Mouse (Mus musculus): ENCODE measurements at regions not wholly inside any gene's neighbourhood (a gene's known extent, or its start where the extent isn't known, plus 50 kb on each side); places are given as distances from the start of the nearest gene placed in this dataset.

- no peak for DNase-seq (ENCODE audit: low read depth, low spot score)
- Histone ChIP-seq H3K27ac (ENCODE audit: control insufficient read depth, low read depth, low read length) (no peak overlapping the region), H3K36me3 (ENCODE audit: control insufficient read depth in 1 of 2, insufficient read depth in 2 of 2, low read length in 2 of 2) (no peaks in the 10 kb centered on the region), H3K4me3 (ENCODE audit: control insufficient read depth in 1 of 2, insufficient read depth in 1 of 2, low read depth in 2 of 2, low read length in 2 of 2) (no peak overlapping the region), H3K4me1 (ENCODE audit: control insufficient read depth in 1 of 2, insufficient read depth in 2 of 2, low read length in 2 of 2) (no peaks in the 10 kb centered on the region), H3K9ac (ENCODE audit: control insufficient read depth, low read depth, low read length, poor library complexity, severe bottlenecking) (no peak overlapping the region), H3K27me3 (ENCODE audit: control insufficient read depth in 1 of 2, insufficient read depth in 2 of 2, low read length in 2 of 2) (no peaks in the 10 kb centered on the region), H3K79me2 (ENCODE audit: control insufficient read depth, insufficient read depth, low read length, poor library complexity) (no peaks in the 10 kb centered on the region), H3K9me3 (replicated peaks; ENCODE audit: insufficient read depth, low read length) (no peaks in the 10 kb centered on the region)
- TF ChIP-seq MAX (IDR thresholded peaks at IDR 0.05; ENCODE audit: low read length) (no peak), ZKSCAN1 (IDR thresholded peaks at IDR 0.05; ENCODE audit: low read depth, low read length) (no peak), TBP (IDR thresholded peaks at IDR 0.05; ENCODE audit: low read depth, low read length) (no peak), SIN3A (IDR thresholded peaks at IDR 0.05; ENCODE audit: low read length) (no peak), ZMIZ1 (IDR thresholded peaks at IDR 0.05; ENCODE audit: low read depth, low read length) (no peak), HCFC1 (IDR thresholded peaks at IDR 0.05; ENCODE audit: low read depth, low read length) (no peak), CTCF (IDR thresholded peaks at IDR 0.05 in 2 of 3, conservative IDR thresholded peaks at IDR 0.05 in 1 of 3; ENCODE audit: control insufficient read depth in 1 of 3, insufficient read depth in 1 of 3, low read depth in 2 of 3, low read length in 3 of 3, poor library complexity in 1 of 3, severe bottlenecking in 1 of 3) (no peak), MEF2A (IDR thresholded peaks at IDR 0.05; ENCODE audit: extremely low read depth, insufficient replicate concordance, low read depth, low read length, poor library complexity, severe bottlenecking) (no peak), RAD21 (IDR thresholded peaks at IDR 0.05; ENCODE audit: low read depth, low read length) (no peak), POLR2A (IDR thresholded peaks at IDR 0.05; ENCODE audit: control insufficient read depth in 1 of 2, insufficient read depth in 1 of 2, low read depth in 1 of 2, low read length in 2 of 2, poor library complexity in 1 of 2) (no peak), RCOR1 (IDR thresholded peaks at IDR 0.05; ENCODE audit: low read depth, low read length) (no peak), ZNF384 (IDR thresholded peaks at IDR 0.05; ENCODE audit: low read depth, low read length) (no peak), NELFE (IDR thresholded peaks at IDR 0.05; ENCODE audit: low read depth, low read length) (no peak), MYC (IDR thresholded peaks at IDR 0.05; ENCODE audit: low read depth, low read length) (no peak), MYB (IDR thresholded peaks at IDR 0.05; ENCODE audit: low read depth, low read length) (no peak), USF1 (IDR thresholded peaks at IDR 0.05; ENCODE audit: low read depth, low read length) (no peak)
Observed at GRCm38 (mm10) chr2:148255662-148256061, 139.5 kb upstream of the Sstr4 start.

GRCm38 (mm10) chr2:148264111-148264730, 130.9 kb upstream of the Sstr4 start:
- DNase-seq (ENCODE audit: low read depth, low spot score): no peak
- Histone ChIP-seq H3K4me1 (ENCODE audit: control insufficient read depth in 1 of 2, insufficient read depth in 2 of 2, low read length in 2 of 2) (no peaks in the 10 kb centered on the region), H3K9me3 (replicated peaks; ENCODE audit: insufficient read depth, low read length) (no peaks in the 10 kb centered on the region), H3K36me3 (ENCODE audit: control insufficient read depth in 1 of 2, insufficient read depth in 2 of 2, low read length in 2 of 2) (no peaks in the 10 kb centered on the region), H3K9ac (ENCODE audit: control insufficient read depth, low read depth, low read length, poor library complexity, severe bottlenecking) (no peak overlapping the region), H3K27ac (ENCODE audit: control insufficient read depth, low read depth, low read length) (no peak overlapping the region), H3K79me2 (ENCODE audit: control insufficient read depth, insufficient read depth, low read length, poor library complexity) (no peaks in the 10 kb centered on the region), H3K27me3 (ENCODE audit: control insufficient read depth in 1 of 2, insufficient read depth in 2 of 2, low read length in 2 of 2) (no peaks in the 10 kb centered on the region), H3K4me3 (ENCODE audit: control insufficient read depth in 1 of 2, insufficient read depth in 1 of 2, low read depth in 2 of 2, low read length in 2 of 2) (no peak overlapping the region)
- TF ChIP-seq POLR2A (IDR thresholded peaks at IDR 0.05; ENCODE audit: control insufficient read depth in 1 of 2, insufficient read depth in 1 of 2, low read depth in 1 of 2, low read length in 2 of 2, poor library complexity in 1 of 2): no peak
- TF ChIP-seq USF1 (IDR thresholded peaks at IDR 0.05; ENCODE audit: low read depth, low read length): no peak
- TF ChIP-seq E2F4 (IDR thresholded peaks at IDR 0.05; ENCODE audit: borderline replicate concordance, low read depth, low read length): no peak
- no peak for TF ChIP-seq ELF1 (IDR thresholded peaks at IDR 0.05; ENCODE audit: low read depth, low read length)
- TF ChIP-seq RCOR1 (IDR thresholded peaks at IDR 0.05; ENCODE audit: low read depth, low read length): no peak
- no peak for TF ChIP-seq CTCF (IDR thresholded peaks at IDR 0.05 in 2 of 3, conservative IDR thresholded peaks at IDR 0.05 in 1 of 3; ENCODE audit: control insufficient read depth in 1 of 3, insufficient read depth in 1 of 3, low read depth in 2 of 3, low read length in 3 of 3, poor library complexity in 1 of 3, severe bottlenecking in 1 of 3)
- TF ChIP-seq ZNF384 (IDR thresholded peaks at IDR 0.05; ENCODE audit: low read depth, low read length): no peak
- no peak for TF ChIP-seq MAFK (IDR thresholded peaks at IDR 0.05; ENCODE audit: borderline replicate concordance, low read depth, low read length)
- TF ChIP-seq UBTF (IDR thresholded peaks at IDR 0.05; ENCODE audit: borderline replicate concordance, insufficient read depth, low read depth, low read length): no peak
- no peak for TF ChIP-seq MYB (IDR thresholded peaks at IDR 0.05; ENCODE audit: low read depth, low read length)
- TF ChIP-seq TCF12 (IDR thresholded peaks at IDR 0.05; ENCODE audit: low read depth, low read length): no peak
- TF ChIP-seq ETS1 (IDR thresholded peaks at IDR 0.05; ENCODE audit: low read depth, low read length): no peak
